Mouse (Mus musculus): ENCODE results near the gene Nat10. TPM values are rescaled to one million over a fixed set of nuclear protein-coding genes. Genes with fewer than 3 reads are reported as not detected.

Gene Nat10
- 6.2 and 13.9 TPM in 2 replicates for total RNA-seq (2015)
- total RNA-seq (2017), result 12.1 and 14.7 TPM in 2 replicates

GRCm38 (mm10) chr2:103760906-103761716, at the start of gene Nat10:
Gene Nat10 (minus strand): TSS chr2:103761270.
- ATAC-seq (ENCODE audit: poor library complexity, severe bottlenecking), result peak; percentile 97

DNA sequence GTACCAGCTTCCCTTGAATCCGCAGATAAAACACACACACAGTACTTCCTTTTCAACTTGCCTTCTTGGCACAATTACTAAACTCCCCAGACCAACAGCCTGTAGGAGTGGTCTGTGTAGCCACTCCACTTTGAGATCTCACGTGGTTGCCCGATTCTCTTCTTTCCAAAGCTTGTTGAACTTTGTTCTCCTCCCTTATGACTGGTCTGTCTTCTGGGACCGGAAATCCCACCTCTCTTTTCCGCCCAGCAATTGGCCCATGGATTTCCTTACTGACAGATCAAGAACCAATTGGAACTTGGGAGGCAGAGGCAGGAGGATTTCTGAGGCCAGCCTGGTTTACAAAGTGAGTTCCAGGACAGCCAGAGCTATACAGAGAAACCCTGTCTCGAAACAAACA, 49.3 kb upstream of the Nat10 start:
- no peak for ATAC-seq (ENCODE audit: poor library complexity, severe bottlenecking)

DNA sequence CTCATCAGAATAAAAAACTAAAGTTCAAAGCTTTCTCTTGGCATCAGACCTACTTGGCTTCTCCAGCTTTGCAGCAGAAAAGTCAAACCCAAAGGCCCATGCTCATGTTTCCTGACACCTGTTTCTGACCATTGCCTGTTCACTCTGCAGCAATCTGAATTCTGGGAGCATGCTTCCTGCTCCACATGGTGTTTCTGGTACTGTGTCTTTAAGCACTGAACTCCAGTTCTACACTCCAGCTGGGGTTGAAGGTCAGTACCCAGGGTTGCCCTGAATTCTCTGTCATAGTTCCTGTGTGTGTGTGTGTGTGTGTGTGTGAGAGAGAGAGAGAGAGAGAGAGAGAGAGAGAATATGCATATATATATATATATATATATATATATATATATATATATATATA, 47.4 kb upstream of the Nat10 start:
- ATAC-seq (ENCODE audit: poor library complexity, severe bottlenecking), result no peak

DNA sequence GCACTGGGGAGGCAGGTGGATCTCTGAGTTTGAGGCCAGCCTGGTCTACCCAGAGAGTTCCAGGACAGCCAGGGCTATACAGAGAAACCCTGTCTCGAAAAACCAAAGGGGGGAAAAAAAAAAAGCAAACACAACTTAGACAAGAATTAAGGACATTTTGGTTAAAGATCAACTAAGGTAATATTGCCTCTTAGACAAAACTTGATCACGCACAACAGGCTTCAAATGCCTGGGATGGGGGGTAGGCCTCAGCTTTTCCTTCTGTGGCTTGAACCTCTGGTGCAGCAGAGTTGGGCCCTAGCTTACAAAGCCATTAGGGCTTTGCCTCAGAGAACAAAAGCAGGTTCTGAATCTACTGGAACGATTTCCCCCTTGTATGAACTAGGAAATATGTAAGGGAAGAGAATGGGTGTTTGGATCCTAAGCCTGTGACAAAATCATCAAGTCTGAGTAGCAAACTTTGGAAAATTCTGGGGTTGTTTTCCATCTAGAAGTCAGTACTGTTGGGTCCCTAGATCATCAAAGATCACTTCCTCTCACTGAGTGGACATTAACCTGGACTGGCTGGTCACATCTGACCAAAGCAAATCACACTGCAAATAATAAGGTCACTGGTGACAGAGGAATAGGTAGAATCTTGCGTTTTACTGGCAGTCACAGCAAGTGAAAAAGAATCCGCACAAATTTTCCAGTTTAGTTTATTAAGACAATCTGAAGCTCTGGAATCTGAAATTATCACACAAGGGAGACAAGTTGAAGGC, 42.9 kb upstream of the Nat10 start:
- ATAC-seq (ENCODE audit: poor library complexity, severe bottlenecking), result no peak

- ATAC-seq (ENCODE audit: poor library complexity, severe bottlenecking), result no peak
These were observed 41.4 kb upstream of the Nat10 start for GRCm38 (mm10) chr2:103802422-103802821.

DNA sequence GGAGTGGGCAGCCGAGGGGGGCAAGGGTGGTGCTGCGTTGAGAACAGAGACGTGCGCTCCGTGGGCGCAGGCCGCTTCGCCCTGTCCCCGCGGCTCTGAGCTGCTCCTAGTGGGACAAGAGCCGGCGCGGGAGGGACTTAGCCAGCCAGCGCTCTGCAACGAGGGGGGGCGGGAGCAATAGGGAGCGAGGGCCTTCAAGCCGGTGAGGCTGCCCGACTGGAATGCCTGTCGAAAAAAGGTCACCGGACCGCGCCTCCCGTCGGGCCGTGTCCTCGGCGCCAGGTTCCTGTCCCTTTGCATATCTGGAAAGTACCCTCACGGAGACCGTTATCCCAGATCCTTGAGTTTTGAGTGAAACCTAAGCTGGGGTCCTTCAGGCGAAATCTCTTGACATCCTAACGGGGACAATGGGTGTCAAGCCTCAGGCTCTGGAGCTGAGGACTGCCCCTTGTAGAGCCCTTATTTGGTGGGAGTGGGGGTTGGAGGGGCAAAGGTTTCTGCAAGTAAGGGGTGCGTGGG, 36.5 kb upstream of the Nat10 start, which contains the start of gene Caprin1:
Gene Caprin1 (minus strand): TSS at position 159 of the 519 bp plus-strand sequence.
- peak; percentile 80 for ATAC-seq (ENCODE audit: poor library complexity, severe bottlenecking)

- peak; percentile 57 for ATAC-seq (ENCODE audit: poor library complexity, severe bottlenecking)
These were observed 35.9 kb upstream of the Nat10 start for GRCm38 (mm10) chr2:103796861-103797466.

DNA sequence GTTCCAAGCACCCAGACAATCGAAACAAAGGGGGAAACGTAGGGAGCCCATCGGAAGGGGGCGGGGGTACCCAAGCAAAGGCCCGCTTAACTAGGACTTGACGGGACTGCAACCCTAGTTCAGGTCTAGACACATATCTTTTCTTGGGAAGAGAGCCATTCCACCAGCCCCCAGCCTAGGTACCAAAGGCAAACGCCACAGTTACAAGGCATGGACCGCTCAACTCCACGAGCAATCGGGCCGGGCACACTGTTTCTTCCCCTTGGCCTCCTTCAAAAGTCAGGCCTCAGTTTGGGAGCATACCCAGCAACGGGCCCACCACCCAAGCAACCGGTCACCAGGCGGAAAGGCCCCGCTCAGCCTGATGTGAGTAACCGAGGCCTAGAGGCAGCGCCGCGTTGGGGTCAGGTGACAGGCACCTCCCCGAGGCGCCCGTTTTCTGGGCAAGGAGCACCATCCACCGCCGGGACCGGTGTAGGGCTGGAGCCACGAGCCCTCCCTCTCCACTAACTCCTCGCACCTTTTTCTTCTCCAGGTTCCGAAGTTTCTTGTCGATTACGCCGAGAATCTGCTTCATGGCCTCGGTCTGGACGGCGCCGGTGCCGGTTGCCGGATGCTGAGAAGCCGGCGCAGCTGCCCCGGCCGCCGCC, 35.3 kb upstream of the Nat10 start:
- ATAC-seq (ENCODE audit: poor library complexity, severe bottlenecking), result peak; percentile 38

GRCm38 (mm10) chr2:103795843-103796210, 34.8 kb upstream of the Nat10 start:
- ATAC-seq (ENCODE audit: poor library complexity, severe bottlenecking), result peak; percentile 76

DNA sequence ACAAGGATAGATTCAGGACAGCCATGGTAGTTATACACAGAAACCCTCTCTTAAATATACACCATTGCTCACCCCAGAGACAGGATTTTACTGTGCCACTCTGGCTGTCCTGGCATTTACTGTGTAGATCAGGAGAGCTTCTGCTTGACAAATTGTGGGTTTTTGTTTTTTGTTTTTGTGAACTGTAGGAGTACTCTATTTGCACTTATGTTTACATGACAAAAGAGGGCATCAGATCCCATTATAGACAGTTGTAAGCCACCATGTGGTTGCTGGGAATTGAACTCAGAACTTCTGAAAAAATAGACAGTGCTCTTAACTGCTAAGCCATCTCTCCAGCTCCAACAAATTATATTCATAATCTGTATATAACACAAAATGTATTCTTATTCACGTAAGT, 30.9 kb upstream of the Nat10 start:
- no peak for ATAC-seq (ENCODE audit: poor library complexity, severe bottlenecking)

DNA sequence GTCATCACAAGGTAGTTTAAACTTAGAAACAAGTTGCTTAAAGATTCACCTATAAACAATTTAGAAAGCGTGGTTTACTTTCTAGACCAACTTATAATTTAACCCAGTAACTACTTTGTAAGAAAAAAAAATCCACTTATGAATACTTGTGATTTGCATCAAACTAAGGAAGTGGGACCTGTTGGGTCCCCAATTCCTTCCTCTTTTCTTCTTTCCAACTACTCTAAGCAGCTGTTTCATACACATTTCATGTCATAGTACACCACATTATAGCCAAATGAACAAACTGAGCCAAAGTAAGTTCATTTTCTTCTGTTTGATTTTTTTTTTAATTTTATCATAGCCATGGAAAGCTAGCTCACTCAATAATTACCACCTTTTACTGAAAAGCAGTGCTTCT, 24.7 kb upstream of the Nat10 start:
- ATAC-seq (ENCODE audit: poor library complexity, severe bottlenecking), result peak; percentile 75

- peak; percentile 74 for ATAC-seq (ENCODE audit: poor library complexity, severe bottlenecking)
These were observed 23.6 kb upstream of the Nat10 start for GRCm38 (mm10) chr2:103784621-103785020.

DNA sequence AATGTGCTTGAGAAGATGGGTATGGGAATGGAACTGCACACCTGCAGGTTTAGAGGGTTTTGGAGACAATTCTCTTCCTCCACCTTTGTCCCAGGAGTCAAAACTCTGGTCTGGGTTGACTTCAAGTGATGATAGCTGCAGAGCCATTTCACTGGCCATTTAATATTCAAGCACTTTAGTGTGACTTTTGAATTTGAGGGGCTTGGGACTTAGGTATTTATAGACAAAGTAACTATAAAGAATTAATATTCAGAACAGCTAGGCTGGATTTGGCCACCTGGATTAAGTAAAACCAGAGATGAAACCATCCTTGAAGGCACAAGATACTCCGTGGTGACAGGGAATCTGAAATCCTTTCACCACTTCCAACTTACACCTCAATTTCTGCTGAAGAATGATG, 1.4 kb upstream of the Nat10 start:
- ATAC-seq (ENCODE audit: poor library complexity, severe bottlenecking), result no peak

DNA sequence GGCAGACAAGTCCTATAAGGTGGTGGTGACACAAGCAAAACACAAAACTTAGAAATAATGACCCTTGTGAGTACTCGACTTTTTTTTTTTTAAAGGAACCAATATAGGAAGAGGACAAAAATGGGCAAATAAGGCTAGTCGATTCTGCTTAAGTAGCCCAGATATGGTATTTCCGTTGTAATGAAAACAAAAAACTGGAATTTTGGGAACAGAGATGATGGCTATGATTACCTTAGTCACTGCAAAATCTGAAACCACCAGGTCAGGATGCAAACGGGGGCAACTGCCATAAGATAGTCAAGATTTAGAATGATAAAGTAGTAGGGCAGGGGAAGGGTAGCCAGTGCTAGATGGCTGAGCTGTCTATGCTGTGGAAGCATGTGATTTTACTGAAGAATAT, 923 bp upstream of the Nat10 start:
- no peak for ATAC-seq (ENCODE audit: poor library complexity, severe bottlenecking)

DNA sequence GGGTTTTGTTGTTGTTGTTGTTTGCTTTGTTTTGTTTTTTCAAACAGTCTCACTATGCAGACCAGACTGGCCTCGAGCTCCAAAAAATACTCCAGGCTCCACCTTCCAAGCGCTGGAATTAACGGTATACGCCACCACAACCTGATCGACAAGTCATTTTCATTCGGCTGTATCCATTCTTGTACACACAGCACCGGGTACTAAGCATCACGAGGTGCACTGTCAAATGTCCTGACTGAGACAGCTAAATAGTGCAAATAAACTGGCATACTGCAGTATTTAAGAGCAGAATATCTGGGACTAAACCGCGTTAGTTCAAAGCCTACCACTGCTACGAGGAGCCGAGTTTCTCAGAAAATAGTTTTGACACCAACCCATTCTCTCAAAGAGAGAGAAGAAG, 649 bp downstream of the Nat10 start:
- no peak for ATAC-seq (ENCODE audit: poor library complexity, severe bottlenecking)

- ATAC-seq (ENCODE audit: poor library complexity, severe bottlenecking), result no peak
These were observed 5.5 kb downstream of the Nat10 start for GRCm38 (mm10) chr2:103755458-103756085.

DNA sequence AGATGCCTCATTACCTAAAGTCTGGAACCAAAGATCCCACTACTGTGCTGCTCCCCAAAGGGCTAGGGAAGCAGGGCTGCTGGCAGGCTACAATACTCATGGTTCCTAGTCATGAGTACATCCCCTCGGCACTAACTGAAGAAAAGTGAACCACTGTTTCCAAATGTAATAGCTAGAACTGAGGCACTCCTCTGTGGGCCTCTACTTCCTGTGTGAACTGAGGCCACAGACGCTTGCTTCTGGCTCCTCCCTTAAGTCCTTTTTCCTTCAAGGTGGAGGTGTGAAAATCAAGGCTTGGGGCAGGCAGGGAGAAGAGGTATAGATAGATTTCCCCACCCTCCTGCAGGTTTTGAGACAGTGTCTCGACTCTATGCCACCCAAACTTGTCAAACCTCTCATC, 6.5 kb downstream of the Nat10 start:
- ATAC-seq (ENCODE audit: poor library complexity, severe bottlenecking), result 0 out of 2 replicates have a peak, but pooled peaks have one; percentile 18

DNA sequence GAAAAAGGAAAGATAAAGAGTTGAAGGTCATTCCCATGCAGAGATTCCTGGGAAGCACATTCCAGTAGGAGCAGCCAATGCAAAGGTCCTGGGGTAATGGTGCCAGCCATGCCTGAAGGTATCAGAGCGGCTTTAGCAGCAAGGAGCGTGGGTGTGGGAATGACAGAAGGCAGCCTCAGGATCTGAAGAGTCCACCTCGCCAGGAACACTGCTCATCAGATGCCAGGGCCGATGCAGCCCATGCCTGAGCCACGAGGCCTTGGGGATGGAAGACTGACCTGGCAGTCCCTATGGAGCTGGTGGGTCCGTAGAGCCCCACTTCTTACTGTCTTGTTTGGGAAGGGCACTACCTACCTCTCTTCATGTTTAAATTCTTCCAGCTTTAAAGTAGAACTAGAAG, 9.3 kb downstream of the Nat10 start:
- ATAC-seq (ENCODE audit: poor library complexity, severe bottlenecking), result no peak

GRCm38 (mm10) chr2:103749091-103749490, 12.0 kb downstream of the Nat10 start:
- ATAC-seq (ENCODE audit: poor library complexity, severe bottlenecking), result no peak

DNA sequence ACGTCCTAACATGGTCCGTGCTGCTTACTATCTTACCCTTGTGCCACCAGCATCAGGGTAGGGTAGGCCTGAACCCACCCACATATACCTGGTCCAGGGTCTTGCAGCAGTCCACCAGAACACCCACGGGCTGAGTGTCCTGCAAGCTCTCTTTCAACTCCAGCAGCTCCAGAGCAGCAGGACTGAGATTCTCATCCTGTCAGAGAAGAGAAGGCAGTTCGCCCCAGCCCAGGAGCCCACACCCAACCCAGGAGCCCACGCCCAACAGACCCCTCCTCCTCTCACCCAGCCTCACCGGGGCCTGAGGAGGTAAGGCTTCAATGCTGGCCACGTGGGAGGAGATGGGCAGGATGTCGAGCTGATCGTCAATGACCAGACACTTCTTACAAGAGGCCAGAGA, 13.2 kb downstream of the Nat10 start:
- no peak for ATAC-seq (ENCODE audit: poor library complexity, severe bottlenecking)

Measured in megakaryocyte, adult 5-6 weeks (primary cell).